Mouse (Mus musculus) brain, embryonic 18.5 days (tissue): ENCODE measurements at regions not wholly inside any gene's neighbourhood (a gene's known extent, or its start where the extent isn't known, plus 50 kb on each side); places are given as distances from the start of the nearest gene placed in this dataset.

Experiments used
- DNase-seq: peaks from one replicate; pipeline ENCODE4 v3.0.0-alpha.2; 2012; ENCODE audit warnings: low read depth, low spot score

DNA sequence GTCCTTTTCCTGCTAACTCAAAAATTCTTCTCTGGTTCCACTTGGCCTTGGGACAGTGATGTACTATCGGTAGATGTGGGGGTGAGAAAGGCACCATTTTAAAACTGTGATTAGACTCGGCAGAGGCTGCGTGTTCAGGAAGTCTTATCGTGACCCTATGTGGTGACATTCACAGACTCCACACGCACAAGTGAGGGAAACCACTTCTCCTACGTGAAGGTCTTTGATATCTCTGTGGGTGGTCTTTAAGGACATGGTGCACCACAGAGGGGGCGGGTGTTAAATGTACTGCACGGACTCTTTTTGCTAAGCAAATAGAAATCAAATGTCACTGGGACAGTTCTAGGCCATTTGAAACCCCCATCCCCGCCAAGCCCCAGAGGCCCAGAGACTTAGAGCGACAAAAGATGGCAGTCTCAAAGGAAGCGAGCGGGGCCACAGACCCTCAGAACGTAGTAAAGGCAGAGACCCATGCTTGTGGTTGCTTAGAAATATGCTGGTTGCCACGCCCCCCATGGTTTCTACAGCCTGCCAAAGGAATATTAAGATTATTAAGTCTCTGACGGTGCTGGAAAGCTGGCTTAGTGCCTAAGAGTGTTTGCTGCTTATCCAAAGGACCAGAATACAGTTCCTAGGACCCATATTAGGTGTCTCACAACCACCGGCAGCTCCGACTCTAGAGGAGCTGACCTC, 73.6 kb upstream of the Slc45a1 start:
- DNase-seq, result no peak

GRCm38 (mm10) chr4:150724823-150725222, 72.8 kb upstream of the Slc45a1 start:
- DNase-seq, result no peak

- no peak for DNase-seq
Observed at GRCm38 (mm10) chr4:150721619-150722283, 69.8 kb upstream of the Slc45a1 start.

GRCm38 (mm10) chr4:150717866-150718265, 65.9 kb upstream of the Slc45a1 start:
- DNase-seq, result no peak

DNA sequence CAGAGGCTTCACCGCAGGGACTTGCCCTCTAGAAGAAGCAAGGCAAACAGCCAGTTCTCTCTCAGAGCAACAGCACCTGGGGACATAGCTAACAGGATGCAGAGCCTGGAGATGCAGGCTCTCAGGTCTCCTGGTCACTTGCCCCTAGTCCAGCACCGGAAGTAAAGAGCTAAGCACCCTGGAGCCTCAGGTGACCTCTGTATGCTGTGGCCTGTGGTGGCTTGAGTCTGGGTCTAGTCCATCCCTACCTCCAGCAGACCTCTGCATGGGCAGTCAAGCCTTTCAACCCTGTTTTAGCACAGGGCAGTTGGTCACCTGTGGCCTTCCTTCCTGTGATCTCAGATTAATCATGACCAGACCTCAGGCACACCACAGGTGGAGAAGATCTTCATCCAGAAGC, 63.1 kb upstream of the Slc45a1 start:
- DNase-seq, result no peak

GRCm38 (mm10) chr4:150713291-150713690, 61.3 kb upstream of the Slc45a1 start:
- no peak for DNase-seq

DNA sequence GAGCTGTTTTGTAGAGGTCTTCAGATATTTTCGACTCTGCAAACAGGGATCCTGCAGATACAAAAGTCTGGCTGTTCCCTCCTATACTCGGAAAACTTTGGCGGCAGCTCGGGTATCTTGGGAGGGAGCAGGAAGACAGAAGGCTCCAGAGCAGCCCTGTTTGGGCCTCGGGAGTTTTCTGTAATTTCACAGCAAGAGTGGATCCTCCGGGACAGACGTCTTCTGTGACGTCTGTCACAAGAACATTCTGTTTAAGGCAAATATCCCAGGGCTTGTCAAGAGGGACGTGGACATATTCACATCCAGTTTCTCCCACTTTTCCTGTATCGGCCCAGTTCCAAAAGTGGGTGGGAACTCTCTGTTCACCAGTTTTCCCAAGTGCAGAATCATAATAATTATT, 60.9 kb upstream of the Slc45a1 start:
- no peak for DNase-seq

DNA sequence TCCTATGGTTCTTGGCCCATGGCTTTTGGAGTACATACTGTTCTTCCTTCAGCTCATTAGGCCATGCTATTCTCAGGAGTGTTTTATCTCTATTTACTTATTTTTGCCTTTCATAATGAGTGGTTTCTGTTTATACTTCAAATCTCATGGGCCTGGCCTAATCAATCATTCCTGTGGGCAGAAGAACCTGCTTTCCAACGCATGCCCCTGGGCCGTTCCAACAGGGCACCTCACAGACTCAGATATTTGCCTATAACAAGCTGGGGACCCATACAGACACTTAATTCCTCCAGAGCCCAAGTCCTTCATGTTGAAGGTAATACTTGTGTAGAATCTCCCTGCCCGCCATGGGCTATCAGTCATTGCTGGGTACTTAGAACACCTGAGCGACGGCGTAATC, 59.7 kb upstream of the Slc45a1 start:
- DNase-seq, result no peak

GRCm38 (mm10) chr4:150709391-150710130, 57.6 kb upstream of the Slc45a1 start:
- no peak for DNase-seq

- no peak for DNase-seq
Observed at GRCm38 (mm10) chr4:150708572-150708984, 56.6 kb upstream of the Slc45a1 start.

DNA sequence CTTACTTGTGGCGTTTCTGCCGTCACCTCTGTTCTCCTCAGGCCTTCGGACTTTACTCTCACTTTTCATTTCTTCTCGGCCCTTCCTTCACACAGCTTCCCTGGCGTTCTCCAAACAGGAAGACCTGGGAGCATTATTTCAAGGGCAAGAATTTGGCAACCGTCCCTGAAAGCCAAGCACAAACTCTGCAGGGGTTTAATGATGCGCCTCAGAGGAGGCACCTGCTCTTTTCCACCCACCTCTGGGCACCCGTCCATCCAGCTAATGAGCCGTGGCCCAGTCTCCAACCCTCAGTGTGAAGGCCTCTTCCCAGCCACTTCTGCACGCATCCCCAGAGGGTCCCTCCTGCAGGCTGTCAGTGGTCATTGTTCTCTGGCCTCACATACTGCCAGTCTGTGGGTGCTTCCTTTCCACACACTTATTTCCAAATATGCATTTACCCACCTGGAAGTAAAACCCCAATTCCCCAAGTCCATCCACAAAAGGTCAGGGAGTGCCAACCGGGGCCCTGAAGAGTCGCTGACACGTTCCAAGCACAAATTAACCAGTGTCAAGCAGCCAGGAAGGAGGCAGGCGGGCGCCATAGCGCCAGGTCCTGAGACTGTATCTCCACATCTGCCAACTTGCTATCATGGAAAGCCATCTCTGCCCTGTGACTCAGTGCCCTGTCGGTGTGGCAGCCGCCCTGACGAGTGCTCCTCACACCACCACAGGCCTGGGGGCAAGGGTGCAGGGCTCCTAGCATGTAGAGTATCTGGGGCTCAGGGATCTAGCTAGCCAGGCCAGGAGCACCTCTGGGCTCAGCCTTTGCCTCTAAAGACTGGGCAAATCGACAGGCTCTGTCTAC, 56.0 kb upstream of the Slc45a1 start:
- DNase-seq, result no peak

- DNase-seq, result no peak
Observed at GRCm38 (mm10) chr4:150706793-150707724, 55.1 kb upstream of the Slc45a1 start.

DNA sequence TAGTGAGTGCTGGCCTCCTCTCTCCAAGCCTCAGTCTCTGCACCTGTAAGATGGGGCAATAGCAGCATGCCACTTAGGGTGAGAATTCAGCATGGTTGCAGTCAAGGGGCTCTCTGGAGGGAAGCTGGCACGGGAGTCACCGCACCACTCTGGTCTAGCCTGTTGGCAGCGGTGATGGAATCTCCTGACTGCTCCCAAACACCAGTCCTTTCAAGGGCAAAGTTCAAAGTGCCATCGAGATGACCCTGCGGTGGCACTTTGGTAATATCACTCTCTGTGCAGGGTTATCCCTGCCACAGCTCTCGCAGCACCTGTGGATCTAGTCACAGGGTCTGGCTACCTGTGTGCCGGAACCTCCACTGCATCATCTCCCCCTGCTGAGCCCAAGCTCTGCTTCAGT, 54.3 kb upstream of the Slc45a1 start:
- DNase-seq, result no peak

GRCm38 (mm10) chr4:150703266-150703665, 51.3 kb upstream of the Slc45a1 start:
- no peak for DNase-seq
